Mouse (Mus musculus) spleen, adult 2 months (tissue): Measurements from ENCODE around the gene Scarf1. TPM values are rescaled to one million over a fixed set of nuclear protein-coding genes. Genes with fewer than 3 reads are reported as not detected.

ENCODE experiments used
- DNase-seq, 2 experiments: peaks; one replicate each; pipeline versions ENCODE4 v3.0.0 to v3.0.0-alpha.2; 2012 to 2021; ENCODE audit warnings: low spot score in 2 of 2, low read depth in 1 of 2
- H3K27ac ChIP-seq: fragments of 200-500 bp; 2 replicates; pipeline ENCODE4 v1.5.1; 2012; ENCODE audit warnings: low read length, inconsistent platforms; ENCODE audit not compliant: insufficient read depth
- H3K27me3 ChIP-seq: fragments of 200-500 bp; 2 replicates; pipeline ENCODE4 v1.6.1; 2012; ENCODE audit warnings: mild to moderate bottlenecking, moderate library complexity, low read length, inconsistent platforms; ENCODE audit not compliant: control insufficient read depth, insufficient read depth
- H3K36me3 ChIP-seq: fragments of 200-500 bp; 2 replicates; pipeline ENCODE4 v1.6.1; 2012; ENCODE audit warnings: mild to moderate bottlenecking, low read length, inconsistent platforms; ENCODE audit not compliant: control insufficient read depth, insufficient read depth
- H3K4me1 ChIP-seq: fragments of 200-500 bp; 2 replicates; pipeline ENCODE4 v1.6.1; 2011; ENCODE audit warnings: inconsistent platforms; ENCODE audit not compliant: control insufficient read depth, insufficient read depth, insufficient read length
- H3K4me3 ChIP-seq: fragments of 200-500 bp; 2 replicates; pipeline ENCODE4 v1.5.1; 2011; ENCODE audit warnings: mild to moderate bottlenecking, inconsistent platforms; ENCODE audit not compliant: insufficient read depth, insufficient read length; ENCODE audit errors: extremely low read depth
- CTCF ChIP-seq: fragments of 200-500 bp; IDR thresholded peaks from 2 replicates; pipeline ENCODE4 v1.5.1; 2011; ENCODE audit warnings: mild to moderate bottlenecking, inconsistent platforms; ENCODE audit not compliant: insufficient read depth, insufficient read length, insufficient replicate concordance; ENCODE audit errors: extremely low read depth
- POLR2A ChIP-seq: fragments of 200-500 bp; IDR thresholded peaks from 2 replicates; pipeline ENCODE4 v1.6.1; 2011; ENCODE audit warnings: low read depth, low read length, inconsistent platforms
- WGBS: fragments of 180-500 bp; shearing (Covaris S2); methylation state at CpG from one replicate; pipeline ENCODE4 v1.1.7; 2018; 5-methylcytosine and 5-hydroxymethylcytosine counted together
- polyA plus RNA-seq: library from polyadenylated mRNA; depleted of rRNA; stranded (reverse); fragments of >200 nt; gene quantifications from 2 replicates; pipeline ENCODE4 v1.2.3, GENCODE M21; 2012

Scarf1 gene
- polyA plus RNA-seq, 1 experiment = 11.5 TPM

DNA sequence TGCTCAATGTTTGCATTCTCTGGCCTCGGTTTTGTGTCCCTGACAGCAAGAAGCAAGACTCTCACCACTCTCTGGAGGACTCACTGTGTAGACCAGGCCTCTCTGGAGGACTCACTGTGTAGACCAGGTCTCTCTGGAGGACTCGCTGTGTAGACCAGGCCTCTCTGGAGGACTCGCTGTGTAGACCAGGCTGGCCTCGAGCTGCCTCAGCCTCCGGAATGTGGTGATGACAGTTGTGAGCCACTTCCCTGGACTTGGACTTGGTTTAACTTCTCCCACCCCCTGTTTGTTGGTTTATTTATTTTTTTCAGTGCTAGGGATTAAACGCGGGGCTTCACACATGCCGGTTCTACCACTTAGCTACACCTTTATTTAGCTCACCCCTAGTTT lies 23.7 kb downstream of the Scarf1 start:
- peaks cover 4% of the 10 kb centered on the region; the same call in 1 of the 2 replicates for H3K36me3 ChIP-seq
- no peak for DNase-seq
- no peaks in the 10 kb centered on the region for H3K27me3 ChIP-seq
- H3K4me3 ChIP-seq = no peak overlapping the region
- TF ChIP-seq POLR2A (no peak), CTCF (no peak)
- H3K4me1 ChIP-seq = peaks cover 52% of the 10 kb centered on the region
- 83% methylated on average over 8 of the region's 8 CpGs for WGBS
- H3K27ac ChIP-seq = no peak overlapping the region; the same call in 1 of the 2 replicates

DNA sequence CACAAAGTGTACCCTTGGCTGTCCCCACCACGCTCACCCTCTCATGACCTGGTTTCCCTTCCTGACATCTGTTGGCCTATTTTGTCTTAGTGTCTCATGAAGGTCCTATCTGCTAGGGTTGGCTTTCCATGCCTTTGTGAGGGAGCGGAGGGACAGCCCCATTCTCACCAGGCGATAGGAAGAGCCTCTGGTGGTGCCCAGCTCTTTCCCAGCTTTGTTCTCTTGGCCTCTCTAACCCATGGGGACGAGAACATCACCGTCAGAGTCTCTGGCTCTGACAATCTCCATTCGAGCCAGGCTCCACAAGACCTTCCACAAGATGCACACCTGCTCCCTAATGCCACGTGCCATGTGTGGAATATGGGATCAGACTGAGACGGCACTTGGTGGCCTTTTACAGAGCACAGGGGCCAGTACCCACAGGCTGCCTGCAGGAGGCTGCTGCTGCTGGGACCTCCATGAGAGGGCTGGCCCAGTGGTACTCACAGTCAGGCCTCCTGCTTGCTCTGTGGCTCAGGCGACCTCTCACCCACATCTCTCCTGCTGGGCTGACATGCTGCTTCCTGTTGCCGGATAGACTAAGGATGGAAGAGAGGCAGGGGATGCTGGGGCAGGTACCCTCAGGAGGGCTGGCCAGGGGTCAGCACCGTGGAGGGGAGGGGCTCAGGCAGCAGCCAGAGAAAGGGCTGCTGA lies 24.3 kb downstream of the Scarf1 start:
- Histone ChIP-seq H3K4me3 (no peak overlapping the region), H3K36me3 (peaks cover 4% of the 10 kb centered on the region; the same call in 1 of the 2 replicates), H3K27me3 (no peaks in the 10 kb centered on the region), H3K4me1 (peaks cover 52% of the 10 kb centered on the region), H3K27ac (peak overlapping the region; percentile 51)
- WGBS = 60% methylated on average over 11 of the region's 11 CpGs
- TF ChIP-seq POLR2A (no peak), CTCF (no peak)
- DNase-seq = no peak

DNA sequence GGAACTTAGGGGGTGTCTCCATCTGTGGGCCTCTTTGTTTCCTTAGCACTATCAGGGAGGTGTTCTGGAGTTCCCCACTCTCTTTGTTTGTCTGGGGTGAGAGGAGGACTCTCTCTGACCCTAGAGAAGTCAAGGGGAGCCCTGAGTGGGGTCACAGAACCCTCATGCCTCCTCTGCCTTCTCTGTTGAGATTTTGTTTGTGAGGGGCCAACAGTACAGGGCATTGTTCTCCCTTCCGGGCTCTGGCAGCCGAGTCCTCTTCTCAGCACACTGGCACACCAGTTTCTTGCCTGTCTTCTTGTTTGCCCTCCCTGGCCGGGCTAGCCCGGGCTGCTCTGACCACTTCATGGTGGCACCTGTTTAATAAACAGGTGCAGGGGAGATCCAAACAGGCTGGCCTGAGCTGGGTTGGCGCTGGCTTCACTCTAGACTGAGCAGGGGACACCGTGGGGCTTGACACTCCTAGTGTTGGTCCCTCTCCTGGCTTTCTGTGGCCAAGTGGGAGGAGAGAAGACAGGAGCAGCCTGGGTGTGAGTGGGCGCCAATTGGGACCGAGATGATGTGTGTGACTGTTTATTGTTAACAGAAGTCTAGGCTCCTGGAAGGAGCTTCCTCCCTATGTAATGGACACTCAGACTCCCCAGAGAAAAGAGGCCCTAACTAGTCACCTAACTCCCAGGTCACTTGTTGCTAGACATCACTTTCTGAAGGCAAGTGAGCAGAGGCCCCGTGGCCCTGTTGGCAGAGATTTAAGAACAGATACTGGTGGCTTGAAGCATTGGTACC lies 25.0 kb downstream of the Scarf1 start:
- Histone ChIP-seq H3K36me3 (peaks cover 8% of the 10 kb centered on the region), H3K4me1 (peaks cover 50% of the 10 kb centered on the region), H3K27ac (peak overlapping the region; percentile 51), H3K4me3 (no peak overlapping the region), H3K27me3 (no peaks in the 10 kb centered on the region)
- no peak for DNase-seq
- 62% methylated on average over 9 of the region's 9 CpGs for WGBS
- TF ChIP-seq POLR2A (no peak), CTCF (no peak)

DNA sequence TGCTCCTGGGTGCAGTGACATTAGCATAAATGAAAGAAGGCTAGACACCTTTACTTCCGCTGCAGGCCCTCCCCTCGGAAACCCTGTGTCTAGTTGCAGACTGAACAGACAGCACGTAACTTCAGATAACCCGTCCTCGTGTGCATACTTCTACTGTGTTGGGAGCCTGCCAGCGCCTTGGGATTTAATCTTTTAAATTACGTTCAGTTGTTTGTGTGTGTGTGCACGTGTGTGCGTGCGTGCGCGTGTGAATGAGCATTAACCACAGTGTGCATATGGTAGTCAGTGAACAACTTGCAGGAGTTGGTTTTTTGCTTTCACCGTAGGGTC lies 25.6 kb downstream of the Scarf1 start:
- Histone ChIP-seq H3K4me1 (peaks cover 48% of the 10 kb centered on the region), H3K36me3 (peaks cover 8% of the 10 kb centered on the region), H3K4me3 (no peak overlapping the region), H3K27ac (peak overlapping the region; percentile 51), H3K27me3 (no peaks in the 10 kb centered on the region)
- no peak for DNase-seq
- no peak for TF ChIP-seq POLR2A
- TF ChIP-seq CTCF = no peak
- WGBS = 66% methylated on average over 13 of the region's 13 CpGs

DNA sequence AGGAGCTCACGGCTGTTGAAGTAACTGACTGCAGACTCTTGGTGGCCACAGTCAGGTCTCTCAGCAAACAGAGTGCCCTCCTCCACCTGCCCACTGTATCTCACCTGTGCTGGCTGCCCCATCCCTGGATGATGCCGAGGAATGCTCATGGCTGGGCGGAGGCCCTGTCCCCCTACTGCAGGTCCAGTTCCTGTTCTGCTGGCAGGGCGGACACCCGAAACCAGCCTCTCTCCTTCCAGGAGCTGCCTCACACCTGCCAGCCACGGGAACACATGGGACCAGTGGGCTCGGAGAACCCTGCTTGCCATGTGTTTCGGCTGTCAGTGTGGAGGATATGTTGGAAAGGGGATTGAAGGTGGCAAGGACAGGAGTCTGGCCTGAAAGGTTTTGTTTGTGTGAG lies 26.9 kb downstream of the Scarf1 start:
- WGBS = 84% methylated on average over 8 of the region's 8 CpGs
- H3K36me3 ChIP-seq = peaks cover 17% of the 10 kb centered on the region
- TF ChIP-seq CTCF (no peak), POLR2A (no peak)
- H3K4me3 ChIP-seq = no peak overlapping the region
- no peak overlapping the region for H3K27ac ChIP-seq
- no peak for DNase-seq
- H3K4me1 ChIP-seq = peaks cover 40% of the 10 kb centered on the region
- no peaks in the 10 kb centered on the region for H3K27me3 ChIP-seq

DNA sequence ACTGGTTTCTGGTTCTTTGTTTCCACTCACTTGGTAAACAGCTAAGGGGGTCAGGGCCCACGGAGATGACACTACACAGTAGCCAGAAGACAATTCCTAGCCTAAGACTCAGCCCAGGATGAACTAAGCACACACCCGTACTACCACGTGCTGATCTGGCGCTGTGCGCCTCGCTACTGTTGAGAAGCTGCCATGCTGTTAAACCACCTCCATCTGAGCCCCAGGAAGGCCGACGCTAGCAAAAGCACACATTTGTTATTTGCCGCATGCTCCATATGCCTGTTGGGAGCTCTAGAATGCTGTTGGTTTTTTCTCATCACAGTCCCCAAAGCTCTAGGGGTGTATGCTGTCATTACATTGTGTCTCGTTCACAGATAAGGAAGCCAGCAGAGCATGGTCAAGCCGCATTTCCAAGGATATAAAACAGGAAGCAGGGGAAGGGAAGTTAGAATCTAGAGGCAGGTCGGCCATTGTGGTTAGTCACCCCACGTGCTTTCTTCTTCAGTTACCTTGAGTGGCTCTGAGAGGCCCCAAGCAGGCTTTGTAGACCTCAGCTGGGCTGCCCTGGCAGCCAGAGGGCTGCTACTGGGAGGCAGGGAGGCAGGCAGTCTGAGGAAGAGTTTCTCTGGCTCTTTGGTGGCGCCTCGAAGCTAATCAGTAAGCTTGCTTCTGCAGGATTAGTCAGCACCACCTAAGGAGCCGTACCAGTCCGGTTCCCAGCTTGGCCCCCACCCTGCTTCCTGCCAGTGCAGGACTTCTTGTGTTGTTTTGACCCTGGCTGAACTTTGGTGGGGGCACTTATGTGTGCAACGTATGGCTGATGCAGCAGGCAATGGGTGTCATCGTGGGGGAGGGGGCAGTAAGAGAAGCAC lies 27.6 kb downstream of the Scarf1 start:
- Histone ChIP-seq H3K27ac (peak overlapping the region; percentile 74), H3K27me3 (no peaks in the 10 kb centered on the region), H3K36me3 (peaks cover 24% of the 10 kb centered on the region), H3K4me3 (no peak overlapping the region), H3K4me1 (peaks cover 39% of the 10 kb centered on the region)
- no peak for DNase-seq
- WGBS = 41% methylated on average over 19 of the region's 19 CpGs
- TF ChIP-seq POLR2A = no peak
- TF ChIP-seq CTCF = no peak
